Comparison of ENCODE assay signal across 14 mouse cellular contexts in genomic region chr5:129666271-129666909, GRCm38 (mm10). TPM values are rescaled to one million over a fixed set of nuclear protein-coding genes. Genes with fewer than 3 reads are reported as not detected.
DNase-seq lines count a peak whose midpoint lies in the region.
"Had no signal": no experiment of that assay in that cellular context is flagged by ENCODE, and none has a peak within 500 bp of the region (broad histone marks: within the 10 kb centered on the region; RNA-seq: fewer than 3 reads in every experiment).

No protein-coding gene starts in this region.

- intact Hi-C loops in left cerebral cortex, postnatal 14 days (cut with DNase I), result no loop called here
- intact Hi-C loops in left cerebral cortex, postnatal 4 days (cut with DNase I), result no loop called here

- peak; percentile 88 for DNase-seq in heart, adult 11 months
- DNase-seq in heart, postnatal 4 days, result no peak
- peak; percentile 19 to 54 for DNase-seq in left cerebral cortex, postnatal 14 days (ENCODE audit: low spot score in 2 of 2)
- no peak for DNase-seq in left cerebral cortex, postnatal 4 days
- DNase-seq in skeletal muscle tissue, adult 2 months (ENCODE audit: low read depth, low spot score), result peak; percentile 16
- DNase-seq in lung, postnatal 10 days, result no peak
- DNase-seq: adrenal gland, adult 2 months; adrenal gland, postnatal 25 days; cerebellum, adult 2 months; cerebellum, postnatal 10 days; forebrain, postnatal 0 days; gastrocnemius, postnatal 25 days; heart, adult 18-20 months had no signal

RNA-seq across cellular contexts. Expression of gene Zfp11, which starts 3.5 kb away (rescaled TPM):
- total RNA-seq in heart, postnatal 4 days (2021), result 1 to 10 TPM; 4.5 to 4.6 TPM
- total RNA-seq in left cerebral cortex, postnatal 14 days (2021), result 1 to 10 TPM; 7.0 to 7.1 TPM
- total RNA-seq in left cerebral cortex, postnatal 4 days (2021), result 1 to 10 TPM; 8.2 to 8.6 TPM

RNA-seq across cellular contexts. Expression of gene Sept14, which starts 41.9 kb away (rescaled TPM):
- total RNA-seq in heart, postnatal 4 days (2021), result not detected
- total RNA-seq in left cerebral cortex, postnatal 14 days (2021), result not detected
- total RNA-seq in left cerebral cortex, postnatal 4 days (2021), result not detected
- total RNA-seq: adrenal gland, postnatal 25 days; forebrain, postnatal 0 days; gastrocnemius, postnatal 25 days; heart, adult 18-20 months; heart, postnatal 25 days had no signal

RNA-seq across cellular contexts. Expression of gene Mrps17, which starts 48.9 kb away (rescaled TPM):
- total RNA-seq in heart, postnatal 4 days (2021), result 10 to 100 TPM; 77.2 to 87.1 TPM
- 10 to 100 TPM; 79.3 to 85.1 TPM for total RNA-seq in left cerebral cortex, postnatal 14 days (2021)
- 10 to 100 TPM; 73.9 to 74.6 TPM for total RNA-seq in left cerebral cortex, postnatal 4 days (2021)

RNA-seq across cellular contexts. Expression of gene Nipsnap2, which starts 58.5 kb away (rescaled TPM):
- 100 to 1,000 TPM; 478 to 526 TPM for total RNA-seq in heart, postnatal 4 days (2021)
- 10 to 100 TPM; 72.2 to 84.1 TPM for total RNA-seq in left cerebral cortex, postnatal 14 days (2021)
- 10 to 100 TPM; 55.2 to 59.7 TPM for total RNA-seq in left cerebral cortex, postnatal 4 days (2021)

Comparison
In these comparisons a context has a peak if more than half of its experiments do, and no peak if none do; other contexts are left out.
1. DNase-seq: peak in heart, adult 11 months (single experiment), left cerebral cortex, postnatal 14 days (2 of 2) and skeletal muscle tissue, adult 2 months (single experiment); none in heart, postnatal 4 days (single experiment), left cerebral cortex, postnatal 4 days (single experiment) and lung, postnatal 10 days (single experiment).